Mouse (Mus musculus) lung, embryonic 14.5 days (tissue): ENCODE measurements around the gene Fxyd4. TPM values are rescaled to one million over a fixed set of nuclear protein-coding genes. Genes with fewer than 3 reads are reported as not detected.

Source experiments
- ATAC-seq: fragments of 200-750 bp; cut with Nextera tagmentation; 2 replicates; pipeline ENCODE4 v1.8.0; 2017; ENCODE audit warnings: mild to moderate bottlenecking, moderate TSS enrichment, moderate library complexity; ENCODE audit not compliant: insufficient read depth
- DNase-seq: peaks from one replicate; pipeline ENCODE4 v3.0.0-alpha.2; 2015
- H3K27ac ChIP-seq: fragments of 300-500 bp; sonication (generic); 2 replicates; pipeline ENCODE4 v1.5.1; 2014; ENCODE audit warnings: low read depth, mild to moderate bottlenecking, moderate library complexity
- H3K27me3 ChIP-seq: fragments of 300-500 bp; sonication (generic); 2 replicates; pipeline ENCODE4 v1.6.1; 2014; ENCODE audit warnings: low read length, control low read depth; ENCODE audit not compliant: insufficient read depth
- H3K36me3 ChIP-seq: fragments of 300-500 bp; sonication (generic); 2 replicates; pipeline ENCODE4 v1.6.1; 2014; ENCODE audit warnings: control low read depth; ENCODE audit not compliant: insufficient read depth
- H3K4me1 ChIP-seq: fragments of 300-500 bp; sonication (generic); 2 replicates; pipeline ENCODE4 v1.6.1; 2014; ENCODE audit warnings: antibody characterized with exemption, control low read depth; ENCODE audit not compliant: insufficient read depth
- H3K4me2 ChIP-seq: fragments of 300-500 bp; sonication (generic); 2 replicates; pipeline ENCODE4 v1.6.1; 2014; ENCODE audit warnings: mild to moderate bottlenecking
- H3K4me3 ChIP-seq: fragments of 300-500 bp; sonication (generic); 2 replicates; pipeline ENCODE4 v1.5.1; 2014; ENCODE audit warnings: low read depth, low read length
- H3K9ac ChIP-seq: fragments of 300-500 bp; sonication (generic); 2 replicates; pipeline ENCODE4 v1.6.1; 2014
- H3K9me3 ChIP-seq: fragments of 300-500 bp; sonication (generic); 2 replicates; pipeline ENCODE4 v1.6.1; 2016; ENCODE audit warnings: low read depth, low read length, control low read depth
- CTCF ChIP-seq: IDR thresholded peaks from 2 replicates; pipeline ENCODE4 v1.5.1; 2016; ENCODE audit warnings: antibody characterized with exemption, low read depth
- WGBS: fragments of 180-500 bp; shearing (Covaris S2); extraction: QIAGEN DNeasy Blood & Tissue Kit; methylation state at CpG from one replicate; pipeline ENCODE4 v1.1.7; 2014; 5-methylcytosine and 5-hydroxymethylcytosine counted together
- polyA plus RNA-seq: library from polyadenylated mRNA; unstranded; fragments of >200 nt; fragmentation: Nextera tagmentation; extraction: Ambion mirVana; gene quantifications from 2 replicates; pipeline ENCODE4 v1.2.1, GENCODE M21; 2014

Gene Fxyd4
- polyA plus RNA-seq, 1 experiment from 2014 or later, result 3.9 TPM

DNA sequence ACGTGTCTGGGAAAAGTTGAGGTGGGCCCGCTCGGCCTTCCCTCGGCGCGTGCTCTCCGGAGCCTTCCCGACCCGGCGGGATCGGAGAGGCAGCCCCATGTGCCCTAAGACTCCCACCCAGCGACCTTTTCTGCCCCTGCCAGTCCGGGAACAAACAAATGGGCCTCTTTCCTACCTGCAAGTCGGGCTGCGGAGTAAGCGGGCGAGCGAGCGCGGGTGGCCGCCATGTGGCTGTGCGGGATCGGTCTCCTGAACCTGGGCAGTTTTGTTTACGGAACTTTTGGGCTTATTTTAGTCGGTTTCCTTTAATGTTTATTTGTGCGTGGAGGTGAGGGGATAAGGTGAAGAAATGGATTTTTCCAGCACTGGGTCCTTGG is 29.5 kb downstream of the Fxyd4 start:
- peak overlapping the region; percentile 100 for H3K4me3 ChIP-seq
- peak overlapping the region; percentile 99 for H3K9ac ChIP-seq
- no peaks in the 10 kb centered on the region for H3K36me3 ChIP-seq
- peak overlapping the region; percentile 84 for H3K4me2 ChIP-seq
- peaks cover 8% of the 10 kb centered on the region; the same call in 1 of the 2 replicates for H3K4me1 ChIP-seq
- DNase-seq (no peak), ATAC-seq (no peak)
- H3K27me3 ChIP-seq, result no peaks in the 10 kb centered on the region
- WGBS, result under 1% methylated on average over 26 of the region's 26 CpGs
- no peaks in the 10 kb centered on the region for H3K9me3 ChIP-seq
- TF ChIP-seq CTCF, result no peak
- H3K27ac ChIP-seq, result peak overlapping the region; percentile 98

DNA sequence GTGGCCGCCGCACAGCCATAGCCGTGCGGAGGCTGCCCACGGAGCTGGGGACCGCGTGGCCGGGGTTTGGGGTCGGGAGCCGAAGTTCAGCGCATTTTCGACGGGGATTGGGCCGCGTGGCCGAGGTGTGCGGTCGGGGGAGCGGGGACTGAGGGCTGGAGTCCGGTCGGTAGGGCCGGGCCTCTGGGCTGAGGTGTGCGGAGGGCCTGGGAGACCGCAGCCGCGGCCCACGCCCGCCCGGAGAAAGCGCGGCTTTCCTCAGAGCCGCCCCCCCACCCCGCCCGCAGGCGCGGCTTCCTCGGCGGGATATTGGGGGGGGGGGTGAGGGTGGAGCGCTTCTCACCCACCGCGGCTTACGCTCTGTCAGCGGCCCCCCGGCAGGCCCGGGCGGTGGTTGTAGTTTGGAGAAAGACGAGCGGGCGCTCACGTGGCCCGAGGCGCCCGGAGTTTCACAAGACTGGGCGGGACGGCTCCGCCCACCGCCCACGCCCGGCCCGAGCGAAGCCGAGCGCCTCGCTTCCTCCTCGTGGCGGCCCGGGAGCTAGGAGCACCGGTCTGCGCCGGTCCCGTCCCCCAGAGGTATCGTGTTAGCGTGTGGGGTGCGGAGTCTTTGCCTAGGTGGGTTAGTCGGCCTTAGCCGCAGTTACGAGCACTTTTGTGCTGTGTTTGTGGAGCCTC is 30.1 kb downstream of the Fxyd4 start:
- DNase-seq (peak; percentile 96), ATAC-seq (peak; percentile 81)
- TF ChIP-seq CTCF, result no peak
- Histone ChIP-seq H3K4me1 (peaks cover 8% of the 10 kb centered on the region; the same call in 1 of the 2 replicates), H3K9me3 (no peaks in the 10 kb centered on the region), H3K27me3 (no peaks in the 10 kb centered on the region), H3K9ac (peak overlapping the region; percentile 99), H3K4me2 (peak overlapping the region; percentile 84), H3K27ac (peak overlapping the region; percentile 98), H3K36me3 (no peaks in the 10 kb centered on the region), H3K4me3 (peak overlapping the region; percentile 100)
- under 1% methylated on average over 73 of the region's 77 CpGs for WGBS

- under 1% methylated on average over 68 of the region's 68 CpGs for WGBS
- Histone ChIP-seq H3K9me3 (no peaks in the 10 kb centered on the region), H3K9ac (peak overlapping the region; percentile 99), H3K4me2 (peak overlapping the region; percentile 84), H3K4me3 (peak overlapping the region; percentile 100), H3K36me3 (no peaks in the 10 kb centered on the region), H3K27me3 (no peaks in the 10 kb centered on the region), H3K4me1 (peaks cover 8% of the 10 kb centered on the region; the same call in 1 of the 2 replicates), H3K27ac (peak overlapping the region; percentile 98)
- TF ChIP-seq CTCF, result no peak
- peak; percentile 96 for ATAC-seq
- peak; percentile 98 for DNase-seq
Observed at GRCm38 (mm10) chr6:117906590-117907271, 30.8 kb downstream of the Fxyd4 start.

- ATAC-seq, result peak; percentile 19
- no peaks in the 10 kb centered on the region for H3K9me3 ChIP-seq
- WGBS, result under 1% methylated on average over 25 of the region's 25 CpGs
Observed at GRCm38 (mm10) chr6:117906015-117906531, 31.4 kb downstream of the Fxyd4 start.

GRCm38 (mm10) chr6:117905260-117905930 is 32.1 kb downstream of the Fxyd4 start:
- ATAC-seq (no peak), DNase-seq (peak; percentile 23)
- Histone ChIP-seq H3K4me3 (peak overlapping the region; percentile 100), H3K27ac (peak overlapping the region; percentile 92), H3K36me3 (no peaks in the 10 kb centered on the region), H3K4me1 (peaks cover 8% of the 10 kb centered on the region; the same call in 1 of the 2 replicates), H3K9ac (peak overlapping the region; percentile 68), H3K9me3 (no peaks in the 10 kb centered on the region), H3K27me3 (no peaks in the 10 kb centered on the region), H3K4me2 (peak overlapping the region; percentile 65)
- WGBS, result 20% methylated on average over 4 of the region's 4 CpGs
- TF ChIP-seq CTCF, result no peak

More at GRCm38 (mm10) chr6:117906015-117906531, 31.4 kb downstream of the Fxyd4 start:
- peak overlapping the region; percentile 68 for H3K9ac ChIP-seq
- peak; percentile 73 for DNase-seq
- no peaks in the 10 kb centered on the region for H3K27me3 ChIP-seq
- H3K4me2 ChIP-seq, result peak overlapping the region; percentile 65
- no peaks in the 10 kb centered on the region for H3K36me3 ChIP-seq
- H3K27ac ChIP-seq, result peak overlapping the region; percentile 92
- peak overlapping the region; percentile 100 for H3K4me3 ChIP-seq
- H3K4me1 ChIP-seq, result peaks cover 8% of the 10 kb centered on the region; the same call in 1 of the 2 replicates
- no peak for TF ChIP-seq CTCF

DNA sequence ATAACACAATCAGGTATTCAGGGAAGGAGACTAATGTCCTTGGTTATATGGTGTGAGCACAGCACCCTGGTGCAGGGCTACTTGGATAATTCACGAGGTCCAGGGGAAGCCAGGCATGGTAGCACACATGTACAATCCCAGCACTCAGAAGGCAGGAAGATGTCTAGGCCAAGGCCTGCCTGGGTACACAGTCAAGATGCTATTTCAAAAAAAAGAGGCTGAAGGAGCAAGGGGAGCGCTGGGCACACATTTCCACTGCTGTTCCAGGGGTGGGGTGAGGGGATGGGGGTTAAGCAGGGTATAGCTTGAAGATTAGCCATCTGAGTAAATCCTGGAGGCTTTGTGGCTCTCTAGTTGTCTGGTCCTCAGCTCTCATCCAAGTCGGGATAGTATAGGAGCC is 33.7 kb downstream of the Fxyd4 start:
- Histone ChIP-seq H3K9me3 (no peaks in the 10 kb centered on the region), H3K36me3 (no peaks in the 10 kb centered on the region), H3K4me1 (peaks cover 5% of the 10 kb centered on the region; the same call in 1 of the 2 replicates), H3K9ac (no peak overlapping the region), H3K27me3 (no peaks in the 10 kb centered on the region), H3K27ac (no peak overlapping the region), H3K4me3 (no peak overlapping the region), H3K4me2 (no peak overlapping the region)
- WGBS, result 70% methylated on average over 3 of the region's 3 CpGs
- no peak for TF ChIP-seq CTCF
- no peak for ATAC-seq
- no peak for DNase-seq
